Mouse (Mus musculus) cortical plate, adult 2 months (tissue): ENCODE results near the gene Hs6st2.

Experiments used
- CTCF ChIP-seq: fragments of 200-500 bp; IDR thresholded peaks from 2 replicates; pipeline ENCODE4 v1.5.1; 2011; ENCODE audit warnings: mild to moderate bottlenecking, control low read depth, low read length; ENCODE audit not compliant: insufficient read depth; ENCODE audit errors: extremely low read depth
- POLR2A ChIP-seq: fragments of 200-500 bp; IDR thresholded peaks from 2 replicates; pipeline ENCODE4 v1.6.1; 2011; ENCODE audit warnings: mild to moderate bottlenecking, low read length, control low read depth; ENCODE audit not compliant: insufficient read depth; ENCODE audit errors: extremely low read depth

DNA sequence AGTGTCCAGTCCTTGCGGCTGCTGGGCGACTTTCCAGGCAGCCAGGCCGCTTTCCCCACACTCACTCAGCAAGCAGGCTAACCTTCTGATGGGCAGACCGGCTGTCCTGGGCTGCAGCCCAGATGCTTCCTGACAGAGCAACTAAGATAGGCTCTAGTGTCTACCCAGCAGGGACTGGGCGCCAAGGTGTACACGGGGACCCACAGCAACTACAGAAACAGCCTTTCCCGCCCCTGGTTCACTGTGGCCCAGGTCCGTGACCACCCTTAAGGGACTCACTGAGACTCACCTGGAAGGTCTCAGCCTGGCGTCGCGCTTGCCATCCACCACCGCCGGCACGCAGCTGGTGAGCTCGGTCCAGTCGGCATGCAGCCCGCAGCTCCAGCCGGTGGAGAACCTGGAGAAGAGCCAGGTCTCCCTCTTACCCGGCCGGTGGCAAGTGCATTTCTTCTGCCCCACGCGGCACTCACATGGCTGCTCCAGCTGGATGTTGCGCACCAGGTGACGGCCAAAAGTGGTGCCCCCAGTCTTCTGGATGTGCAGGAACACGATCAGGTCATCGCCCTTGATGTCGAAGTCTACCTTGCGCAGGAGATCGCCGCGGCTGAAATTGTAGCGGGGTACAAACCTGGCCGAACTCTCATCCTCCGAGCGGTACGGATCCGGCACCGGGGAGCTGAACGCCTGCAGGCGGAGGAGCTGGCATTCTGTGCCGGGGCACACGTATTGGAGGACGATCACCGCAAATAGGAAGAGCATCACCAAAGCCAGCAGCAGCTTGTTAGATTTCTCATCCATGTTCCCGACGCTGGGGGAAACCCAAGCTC is 1.8 kb downstream of the Hs6st2 start:
- TF ChIP-seq CTCF (no peak), POLR2A (no peak)
